Mouse (Mus musculus): ENCODE results near the gene Tor1a.
"Not testable (repeated sequence)": the region's sequence is repeated elsewhere in the genome, so short reads cannot be mapped to it uniquely, and the experiment has no call there.

Tor1a gene

GRCm38 (mm10) chr2:30923099-30923498 is 44.6 kb downstream of the Tor1a start:
- in situ Hi-C loops (cut with MboI; ENCODE audit: low sequenced_read_pairs): no loop called here

DNA sequence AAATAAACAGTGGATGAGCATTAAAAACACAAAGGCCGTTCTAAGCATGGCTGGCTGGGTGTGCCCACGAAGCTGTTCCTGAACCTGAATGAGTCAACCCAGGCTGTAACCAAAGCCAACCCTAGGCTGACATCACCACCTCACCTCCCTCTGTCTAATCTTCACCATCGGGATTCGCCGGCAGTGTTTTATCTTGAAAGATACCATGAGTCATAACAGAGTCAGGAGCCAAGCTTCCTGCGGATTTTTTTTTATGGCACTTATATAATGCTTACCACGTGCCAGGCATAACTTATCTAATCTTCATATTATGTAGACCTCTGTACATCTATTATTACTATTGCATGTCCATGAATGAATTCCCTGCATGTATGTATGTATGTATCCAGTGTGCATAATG is 47.5 kb downstream of the Tor1a start:
- in situ Hi-C loops (cut with MboI; ENCODE audit: low sequenced_read_pairs): no loop called here

GRCm38 (mm10) chr2:30918780-30919329 is 48.9 kb downstream of the Tor1a start:
- in situ Hi-C loops (cut with MboI; ENCODE audit: low sequenced_read_pairs): no loop called here

DNA sequence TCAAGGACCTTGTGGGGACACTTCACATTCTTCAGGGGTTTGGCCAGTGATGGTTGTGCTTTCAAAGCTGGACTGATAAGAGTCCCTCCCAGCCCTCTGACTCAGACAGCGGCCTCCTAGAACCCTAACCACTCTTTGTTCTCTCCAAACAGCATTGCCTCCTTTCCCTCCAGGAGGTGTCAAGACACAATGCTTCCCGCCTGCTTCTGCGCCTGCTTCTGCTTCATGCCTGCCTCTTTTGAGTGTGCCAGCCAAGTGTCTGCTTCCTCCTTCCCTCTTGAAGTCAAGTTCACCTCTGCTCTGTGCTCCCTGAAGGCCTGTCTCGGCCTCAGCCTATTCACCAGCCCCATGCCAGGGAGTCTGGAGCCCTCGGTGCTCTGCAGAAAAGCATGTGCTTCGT is 49.6 kb downstream of the Tor1a start:
- in situ Hi-C loops (cut with MboI; ENCODE audit: low sequenced_read_pairs): no loop called here

- in situ Hi-C loops (cut with MboI; ENCODE audit: low sequenced_read_pairs): no loop called here
Measured at GRCm38 (mm10) chr2:30917649-30918048, 50.1 kb downstream of the Tor1a start.

GRCm38 (mm10) chr2:30915933-30916332 is 51.8 kb downstream of the Tor1a start:
- in situ Hi-C loops (cut with MboI; ENCODE audit: low sequenced_read_pairs): not testable (repeated sequence)

DNA sequence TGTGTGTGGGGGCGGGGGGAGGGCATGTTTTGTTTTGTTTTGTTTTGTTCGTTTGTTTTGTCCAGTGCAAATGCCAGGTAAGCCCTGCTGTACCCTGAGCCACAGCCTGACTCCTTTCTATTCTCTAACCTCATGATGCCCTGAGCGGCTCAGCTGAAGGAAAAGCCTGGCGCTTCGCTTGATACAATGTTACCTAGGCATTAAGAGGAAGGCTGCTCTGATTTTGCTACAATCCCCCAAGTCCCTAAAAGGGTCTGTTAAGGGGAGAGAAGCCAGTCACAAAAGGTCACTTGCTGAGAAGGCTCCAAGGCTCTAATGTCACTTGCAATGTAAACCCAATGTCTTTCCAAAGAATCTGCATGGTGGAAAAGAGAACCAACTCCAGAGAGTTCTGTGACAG is 52.4 kb downstream of the Tor1a start:
- in situ Hi-C loops (cut with MboI; ENCODE audit: low sequenced_read_pairs): no loop called here

DNA sequence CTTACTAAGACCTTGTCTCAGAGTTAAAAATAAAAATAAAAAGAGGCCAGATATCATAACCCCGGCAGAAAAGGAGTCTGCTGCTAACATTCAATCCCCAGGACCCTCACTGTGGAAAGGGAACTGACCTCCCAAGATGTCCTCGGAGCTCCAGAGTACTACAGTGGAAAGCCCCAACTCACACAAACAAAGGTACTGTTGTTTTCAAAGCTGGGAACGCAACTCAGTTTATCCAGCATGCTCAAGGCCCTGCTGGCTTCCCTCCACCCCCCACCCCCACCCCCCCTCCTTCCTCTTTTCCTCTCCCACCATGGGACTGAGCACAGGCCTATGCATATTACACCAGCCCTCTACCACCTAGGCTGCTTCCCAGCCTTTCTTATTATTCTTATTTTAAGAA is 52.9 kb downstream of the Tor1a start:
- in situ Hi-C loops (cut with MboI; ENCODE audit: low sequenced_read_pairs): no loop called here

GRCm38 (mm10) chr2:30913022-30913421 is 54.7 kb downstream of the Tor1a start:
- in situ Hi-C loops (cut with MboI; ENCODE audit: low sequenced_read_pairs): no loop called here

- in situ Hi-C loops (cut with MboI; ENCODE audit: low sequenced_read_pairs): no loop called here
Measured at GRCm38 (mm10) chr2:30912291-30912773, 55.4 kb downstream of the Tor1a start.

Measured in CH12F3 (cell line).